In genomic region chr19:55316901-55317300, GRCm38 (mm10) we compare ENCODE assay signal across 8 mouse cellular contexts. TPM values are rescaled to one million over a fixed set of nuclear protein-coding genes. Genes with fewer than 3 reads are reported as not detected.
DNase-seq lines count a peak whose midpoint lies in the region; ATAC-seq and TF ChIP-seq lines count a peak whose summit lies in the region.

No protein-coding gene starts in this region.

- no peak overlapping the region for H3K27ac ChIP-seq in heart, embryonic 10.5 days
- H3K27ac ChIP-seq in forebrain, embryonic 16.5 days (ENCODE audit: low read length), result no peak overlapping the region
- no peak overlapping the region for H3K27ac ChIP-seq in liver, embryonic 15.5 days (replicated peaks)

- H3K9me3 ChIP-seq in heart, embryonic 10.5 days, result no peaks in the 10 kb centered on the region
- H3K9me3 ChIP-seq in E14TG2a.4 (ENCODE audit: low read length), result no peaks in the 10 kb centered on the region
- H3K9me3 ChIP-seq in forebrain, embryonic 16.5 days (ENCODE audit: control insufficient read depth, low read length), result no peaks in the 10 kb centered on the region
- H3K9me3 ChIP-seq in liver, embryonic 15.5 days (replicated peaks), result no peaks in the 10 kb centered on the region

- H3K4me2 ChIP-seq in forebrain, embryonic 16.5 days (ENCODE audit: low read length), result peak overlapping the region; percentile 89
- peak overlapping the region; percentile 92 for H3K4me2 ChIP-seq in liver, embryonic 15.5 days

- H3K27me3 ChIP-seq in heart, embryonic 10.5 days (ENCODE audit: insufficient read depth, poor library complexity, severe bottlenecking), result no peaks in the 10 kb centered on the region
- 0 out of 2 replicates have a peak, but pooled peaks cover 4% of the 10 kb centered on the region for H3K27me3 ChIP-seq in E14TG2a.4 (ENCODE audit: insufficient read depth, low read length)
- H3K27me3 ChIP-seq in forebrain, embryonic 16.5 days (replicated peaks; ENCODE audit: control insufficient read depth, insufficient read depth, low read length), result no peaks in the 10 kb centered on the region
- no peaks in the 10 kb centered on the region for H3K27me3 ChIP-seq in liver, embryonic 15.5 days

- no peak for TF ChIP-seq CTCF in E14TG2a.4 (conservative IDR thresholded peaks at IDR 0.05; ENCODE audit: low read length)

- H3K36me3 ChIP-seq in heart, embryonic 10.5 days, result peaks cover 11% of the 10 kb centered on the region
- peaks cover 29% of the 10 kb centered on the region for H3K36me3 ChIP-seq in E14TG2a.4 (ENCODE audit: insufficient read depth, low read length)
- H3K36me3 ChIP-seq in forebrain, embryonic 16.5 days (ENCODE audit: control insufficient read depth, insufficient read depth), result no peaks in the 10 kb centered on the region
- H3K36me3 ChIP-seq in liver, embryonic 15.5 days (replicated peaks), result peaks cover 17% of the 10 kb centered on the region

- ATAC-seq in forebrain, embryonic 16.5 days, result no peak
- ATAC-seq in liver, embryonic 15.5 days (ENCODE audit: insufficient read depth), result no peak
- no peak for ATAC-seq in megakaryocyte progenitor cell, adult 5-6 weeks (replicated peaks; ENCODE audit: poor library complexity)

- 0 out of 2 replicates have a peak overlapping the region, but pooled peaks have one; percentile 2 for H3K9ac ChIP-seq in forebrain, embryonic 16.5 days (replicated peaks; ENCODE audit: low read depth, low read length)
- H3K9ac ChIP-seq in liver, embryonic 15.5 days, result peak overlapping the region; percentile 77

- DNase-seq in heart, embryonic 10.5 days (ENCODE audit: low spot score), result no peak
- DNase-seq in heart, adult 9 months (ENCODE audit: low spot score in 2 of 2), result no peak
- no peak for DNase-seq in frontal cortex, postnatal 36 days (ENCODE audit: low spot score in 2 of 2)
- DNase-seq in left cerebral cortex, postnatal 36 days (ENCODE audit: low spot score in 2 of 2), result no peak

- H3K4me1 ChIP-seq in heart, embryonic 10.5 days, result peaks cover 13% of the 10 kb centered on the region
- H3K4me1 ChIP-seq in E14TG2a.4 (replicated peaks; ENCODE audit: low read depth, low read length), result peaks cover 19% of the 10 kb centered on the region
- H3K4me1 ChIP-seq in forebrain, embryonic 16.5 days (replicated peaks; ENCODE audit: control insufficient read depth, insufficient read depth, low read length), result peaks cover 35% of the 10 kb centered on the region
- peaks cover 42% of the 10 kb centered on the region for H3K4me1 ChIP-seq in liver, embryonic 15.5 days (replicated peaks)

- 58% methylated on average over 10 of the region's 10 CpGs for WGBS in heart, embryonic 10.5 days
- WGBS in forebrain, embryonic 16.5 days, result 61% methylated on average over 10 of the region's 10 CpGs
- WGBS in liver, embryonic 15.5 days (ENCODE audit: insufficient replicate concordance), result 23% methylated on average over 10 of the region's 10 CpGs

- peak overlapping the region; percentile 90 for H3K4me3 ChIP-seq in heart, embryonic 10.5 days
- H3K4me3 ChIP-seq in E14TG2a.4 (replicated peaks; ENCODE audit: low read length), result peak overlapping the region; percentile 93
- H3K4me3 ChIP-seq in forebrain, embryonic 16.5 days (replicated peaks; ENCODE audit: low read length), result peak overlapping the region; percentile 82
- peak overlapping the region; percentile 80 for H3K4me3 ChIP-seq in liver, embryonic 15.5 days (replicated peaks)

- intact Hi-C loops in left cerebral cortex, postnatal 36 days (cut with DNase I), result no loop called here

RNA-seq across cellular contexts. Expression of gene Vti1a, which starts 0.8 kb away (rescaled TPM):
- 22.2 and 26.5 TPM in 2 replicates for polyA plus RNA-seq in heart, embryonic 10.5 days (2016; fragmentation: Nextera tagmentation; extraction: Ambion mirVana)
- polyA plus RNA-seq in forebrain, embryonic 16.5 days (2015; fragmentation: Nextera tagmentation; extraction: Ambion mirVana), result 29.3 and 34.4 TPM in 2 replicates
- 13.6 and 13.7 TPM in 2 replicates for polyA plus RNA-seq in liver, embryonic 15.5 days (2015; fragmentation: Nextera tagmentation; extraction: Ambion mirVana)
- total RNA-seq in megakaryocyte progenitor cell, adult 5-6 weeks (2015), result 25.0 and 25.2 TPM in 2 replicates
- 34.2 and 45.6 TPM in 2 replicates for total RNA-seq in megakaryocyte progenitor cell, adult 5-6 weeks (2017)
- total RNA-seq in left cerebral cortex, postnatal 36 days (2021), result 10 to 100 TPM; 63.9 to 67.3 TPM

RNA-seq across cellular contexts. Expression of gene Zdhhc6, which starts 1.1 kb away (rescaled TPM):
- polyA plus RNA-seq in heart, embryonic 10.5 days (2016; fragmentation: Nextera tagmentation; extraction: Ambion mirVana), result 93.8 and 103 TPM in 2 replicates
- polyA plus RNA-seq in forebrain, embryonic 16.5 days (2015; fragmentation: Nextera tagmentation; extraction: Ambion mirVana), result 69.8 and 70.4 TPM in 2 replicates
- 49.0 and 51.4 TPM in 2 replicates for polyA plus RNA-seq in liver, embryonic 15.5 days (2015; fragmentation: Nextera tagmentation; extraction: Ambion mirVana)
- total RNA-seq in megakaryocyte progenitor cell, adult 5-6 weeks (2015), result 50.1 and 69.2 TPM in 2 replicates
- total RNA-seq in megakaryocyte progenitor cell, adult 5-6 weeks (2017), result 58.0 and 64.9 TPM in 2 replicates
- total RNA-seq in left cerebral cortex, postnatal 36 days (2021), result 10 to 100 TPM; 26.1 to 29.0 TPM
